Mouse (Mus musculus) liver, embryonic 16.5 days (tissue): Measurements from ENCODE around the gene Aldh1b1. TPM values are rescaled to one million over a fixed set of nuclear protein-coding genes. Genes with fewer than 3 reads are reported as not detected.

ENCODE experiments used
- ATAC-seq: fragments of 200-750 bp; cut with Nextera tagmentation; 2 replicates; pipeline ENCODE4 v1.8.0; 2017; ENCODE audit warnings: low read depth, mild to moderate bottlenecking, moderate number of reproducible peaks, moderate library complexity
- H3K27ac ChIP-seq: fragments of 300-500 bp; sonication (generic); 2 replicates; pipeline ENCODE4 v1.5.1; 2014; ENCODE audit warnings: mild to moderate bottlenecking, low read length
- H3K27me3 ChIP-seq: fragments of 300-500 bp; sonication (generic); 2 replicates; pipeline ENCODE4 v1.6.1; 2014; ENCODE audit warnings: low read depth, low read length, mixed read lengths; ENCODE audit not compliant: control insufficient read depth, insufficient read depth
- H3K36me3 ChIP-seq: fragments of 300-500 bp; sonication (generic); 2 replicates; pipeline ENCODE4 v1.6.1; 2014; ENCODE audit warnings: mild to moderate bottlenecking; ENCODE audit not compliant: control insufficient read depth, insufficient read depth
- H3K4me1 ChIP-seq: fragments of 300-500 bp; sonication (generic); 2 replicates; pipeline ENCODE4 v1.6.1; 2014; ENCODE audit warnings: low read depth, low read length, mixed read lengths; ENCODE audit not compliant: control insufficient read depth
- H3K4me2 ChIP-seq: fragments of 300-500 bp; sonication (generic); 2 replicates; pipeline ENCODE4 v1.6.1; 2014; ENCODE audit warnings: low read depth, low read length, mixed read lengths
- H3K4me3 ChIP-seq: fragments of 300-500 bp; sonication (generic); 2 replicates; pipeline ENCODE4 v1.5.1; 2014; ENCODE audit warnings: low read depth, mild to moderate bottlenecking, low read length
- H3K9ac ChIP-seq: fragments of 300-500 bp; sonication (generic); 2 replicates; pipeline ENCODE4 v1.6.1; 2014; ENCODE audit warnings: low read depth, low read length
- H3K9me3 ChIP-seq: fragments of 300-500 bp; sonication (generic); replicated peaks from 2 replicates; pipeline ENCODE4 v1.6.1; 2016; ENCODE audit warnings: low read length; ENCODE audit not compliant: control insufficient read depth
- WGBS: fragments of 180-500 bp; shearing (Covaris S2); extraction: QIAGEN DNeasy Blood & Tissue Kit; methylation state at CpG from one replicate; pipeline ENCODE4 v1.1.7; 2014; ENCODE audit not compliant: insufficient replicate concordance; 5-methylcytosine and 5-hydroxymethylcytosine counted together
- polyA plus RNA-seq: library from polyadenylated mRNA; unstranded; fragments of >200 nt; fragmentation: Nextera tagmentation; extraction: Ambion mirVana; gene quantifications from 2 replicates; pipeline ENCODE4 v1.2.1, GENCODE M21; 2015

The Aldh1b1 gene
- polyA plus RNA-seq, 1 experiment from 2014 or later = 114 TPM

GRCm38 (mm10) chr4:45826275-45827040, 27.6 kb downstream of the Aldh1b1 start, which contains the start of gene Igfbpl1:
Gene Igfbpl1 (minus strand): TSS chr4:45826923.
- 0 out of 2 replicates have a peak within 1 kb of the TSS, but pooled peaks have one; percentile 8 for H3K4me3 ChIP-seq
- no peak within 1 kb of the TSS for H3K9ac ChIP-seq
- ATAC-seq = no peak
- no peaks in the 10 kb centered on the region for H3K36me3 ChIP-seq
- no peaks in the 10 kb centered on the region for H3K4me1 ChIP-seq
- no peaks in the 10 kb centered on the region for H3K9me3 ChIP-seq
- peaks cover 54% of the 10 kb centered on the region for H3K27me3 ChIP-seq
- H3K4me2 ChIP-seq = 0 out of 2 replicates have a peak within 1 kb of the TSS, but pooled peaks have one; percentile 2
- H3K27ac ChIP-seq = no peak within 1 kb of the TSS
- WGBS = 2% methylated on average over 89 of the region's 91 CpGs

GRCm38 (mm10) chr4:45829907-45830759, 31.3 kb downstream of the Aldh1b1 start:
- Histone ChIP-seq H3K36me3 (no peaks in the 10 kb centered on the region), H3K27ac (no peak overlapping the region), H3K4me2 (no peak overlapping the region), H3K9ac (no peak overlapping the region), H3K9me3 (no peaks in the 10 kb centered on the region), H3K27me3 (peaks cover 34% of the 10 kb centered on the region), H3K4me1 (no peaks in the 10 kb centered on the region), H3K4me3 (no peak overlapping the region)
- 45% methylated on average over 13 of the region's 13 CpGs for WGBS
- ATAC-seq = no peak

GRCm38 (mm10) chr4:45831996-45832395, 33.2 kb downstream of the Aldh1b1 start:
- Histone ChIP-seq H3K4me3 (no peak overlapping the region), H3K4me1 (no peaks in the 10 kb centered on the region), H3K9ac (no peak overlapping the region), H3K4me2 (no peak overlapping the region), H3K27ac (no peak overlapping the region), H3K36me3 (no peaks in the 10 kb centered on the region), H3K27me3 (peaks cover 15% of the 10 kb centered on the region), H3K9me3 (no peaks in the 10 kb centered on the region)
- 76% methylated on average over 7 of the region's 7 CpGs for WGBS
- ATAC-seq = no peak

- no peak overlapping the region for H3K4me2 ChIP-seq
- 25% methylated on average over 5 of the region's 5 CpGs for WGBS
Measured at GRCm38 (mm10) chr4:45833461-45833860, 34.6 kb downstream of the Aldh1b1 start.

GRCm38 (mm10) chr4:45844355-45844754, 45.5 kb downstream of the Aldh1b1 start:
- Histone ChIP-seq H3K9me3 (no peaks in the 10 kb centered on the region), H3K4me2 (no peak overlapping the region), H3K9ac (no peak overlapping the region), H3K27me3 (no peaks in the 10 kb centered on the region), H3K4me1 (no peaks in the 10 kb centered on the region), H3K36me3 (no peaks in the 10 kb centered on the region), H3K4me3 (no peak overlapping the region), H3K27ac (no peak overlapping the region)
- ATAC-seq = no peak
- 35% methylated on average over 14 of the region's 14 CpGs for WGBS

More at GRCm38 (mm10) chr4:45833461-45833860, 34.6 kb downstream of the Aldh1b1 start:
- no peak overlapping the region for H3K4me3 ChIP-seq
- ATAC-seq = no peak
- H3K27me3 ChIP-seq = peaks cover 5% of the 10 kb centered on the region; the same call in 1 of the 2 replicates
- no peaks in the 10 kb centered on the region for H3K9me3 ChIP-seq
- no peaks in the 10 kb centered on the region for H3K4me1 ChIP-seq
- no peak overlapping the region for H3K9ac ChIP-seq
- no peaks in the 10 kb centered on the region for H3K36me3 ChIP-seq
- no peak overlapping the region for H3K27ac ChIP-seq

GRCm38 (mm10) chr4:45846263-45846662, 47.4 kb downstream of the Aldh1b1 start:
- no peaks in the 10 kb centered on the region for H3K27me3 ChIP-seq
- H3K4me1 ChIP-seq = no peaks in the 10 kb centered on the region; the same call in none of the 2 replicates
- no peak overlapping the region for H3K27ac ChIP-seq
- WGBS = 62% methylated on average over 2 of the region's 2 CpGs
- no peak overlapping the region for H3K4me2 ChIP-seq
- no peak overlapping the region for H3K4me3 ChIP-seq
- no peak for ATAC-seq
- no peak overlapping the region for H3K9ac ChIP-seq
- H3K36me3 ChIP-seq = no peaks in the 10 kb centered on the region
- H3K9me3 ChIP-seq = no peaks in the 10 kb centered on the region

GRCm38 (mm10) chr4:45848109-45848824, 49.4 kb downstream of the Aldh1b1 start, which contains the start of gene Stra6l:
Gene Stra6l (plus strand): TSS chr4:45848664.
- Histone ChIP-seq H3K36me3 (no peaks in the 10 kb centered on the region), H3K4me2 (peak within 1 kb of the TSS; percentile 24), H3K27me3 (no peaks in the 10 kb centered on the region), H3K4me3 (peak within 1 kb of the TSS; percentile 46), H3K9ac (peak within 1 kb of the TSS; percentile 1; the same call in 1 of the 2 replicates), H3K9me3 (no peaks in the 10 kb centered on the region), H3K27ac (peak within 1 kb of the TSS; percentile 74), H3K4me1 (no peaks in the 10 kb centered on the region; the same call in none of the 2 replicates)
- no peak for ATAC-seq
- WGBS = 20% methylated on average over 10 of the region's 10 CpGs

GRCm38 (mm10) chr4:45848825-45849156, 50.0 kb downstream of the Aldh1b1 start:
- Histone ChIP-seq H3K4me3 (peak overlapping the region; percentile 46), H3K4me1 (no peaks in the 10 kb centered on the region; the same call in none of the 2 replicates), H3K4me2 (peak overlapping the region; percentile 24), H3K27me3 (no peaks in the 10 kb centered on the region), H3K9me3 (no peaks in the 10 kb centered on the region), H3K27ac (peak overlapping the region; percentile 74), H3K36me3 (no peaks in the 10 kb centered on the region), H3K9ac (peak overlapping the region; percentile 1; the same call in 1 of the 2 replicates)
- ATAC-seq = peak; percentile 45
- 25% methylated on average over 10 of the region's 10 CpGs for WGBS
